Comparison of ENCODE assay signal across 8 mouse cellular contexts in genomic region chr8:3676131-3676992, GRCm38 (mm10). TPM values are rescaled to one million over a fixed set of nuclear protein-coding genes. Genes with fewer than 3 reads are reported as not detected.
DNase-seq lines count a peak whose midpoint lies in the region; ATAC-seq lines count a peak whose summit lies in the region.

Trappc5 (plus strand) TSS chr8:3676299.

- peak within 1 kb of the TSS; percentile 89 for H3K4me3 ChIP-seq in hindbrain, embryonic 12.5 days

- peak within 1 kb of the TSS; percentile 85 for H3K4me2 ChIP-seq in hindbrain, embryonic 12.5 days (replicated peaks)

- H3K36me3 ChIP-seq in hindbrain, embryonic 12.5 days = peaks cover 28% of the 10 kb centered on the region

- peak; percentile 87 for ATAC-seq in hindbrain, embryonic 12.5 days (ENCODE audit: low FRiP score)

- no peaks in the 10 kb centered on the region for H3K9me3 ChIP-seq in hindbrain, embryonic 12.5 days (replicated peaks)

- H3K27me3 ChIP-seq in hindbrain, embryonic 12.5 days = no peaks in the 10 kb centered on the region

- peaks cover 13% of the 10 kb centered on the region for H3K4me1 ChIP-seq in hindbrain, embryonic 12.5 days

- peak within 1 kb of the TSS; percentile 96 for H3K9ac ChIP-seq in hindbrain, embryonic 12.5 days

- peak within 1 kb of the TSS; percentile 85 for H3K27ac ChIP-seq in hindbrain, embryonic 12.5 days

- DNase-seq in NIH3T3 (ENCODE audit: low read depth) = peak; percentile 98
- DNase-seq in cerebellum, postnatal 10 days = peak; percentile 95 to 97
- peak; percentile 87 to 94 for DNase-seq in frontal cortex, postnatal 10 days (ENCODE audit: low spot score in 2 of 2)
- peak; percentile 96 to 97 for DNase-seq in layer of hippocampus, postnatal 14 days (ENCODE audit: low spot score in 2 of 2)
- DNase-seq in lung, postnatal 14 days = peak; percentile 94
- peak; percentile 80 for DNase-seq in retina, adult 2 months (ENCODE audit: low read depth, low spot score)
- peak; percentile 94 for DNase-seq in thymus, postnatal 36 days

- WGBS in hindbrain, embryonic 12.5 days = 1% methylated on average over 61 of the region's 61 CpGs

RNA-seq across cellular contexts. Expression of gene Trappc5, which starts in this region (rescaled TPM):
- 43.3 and 46.3 TPM in 2 replicates for polyA plus RNA-seq in hindbrain, embryonic 12.5 days (2016; fragmentation: Nextera tagmentation; extraction: Ambion mirVana)
- total RNA-seq in layer of hippocampus, postnatal 14 days (2021) = 10 to 100 TPM; 27.9 to 28.5 TPM

Comparison
In these comparisons a context has a peak if more than half of its experiments do, and no peak if none do; other contexts are left out.
1. Peak in every context shown above with its lines: DNase-seq, ATAC-seq, H3K4me3 ChIP-seq and H3K27ac ChIP-seq.